Mouse (Mus musculus) stomach, postnatal 0 days (tissue): ENCODE measurements at regions not wholly inside any gene's neighbourhood (a gene's known extent, or its start where the extent isn't known, plus 50 kb on each side); places are given as distances from the start of the nearest gene placed in this dataset.

ENCODE experiments used
- ATAC-seq: fragments of 200-750 bp; cut with Nextera tagmentation; 2 replicates; pipeline ENCODE4 v1.8.0; 2017; ENCODE audit not compliant: low FRiP score, low TSS enrichment
- DNase-seq: peaks from one replicate; pipeline ENCODE4 v3.0.0-alpha.2; 2016; ENCODE audit warnings: low spot score
- H3K27ac ChIP-seq: fragments of 300-500 bp; sonication (generic); replicated peaks from 2 replicates; pipeline ENCODE4 v1.5.1; 2014; ENCODE audit warnings: mild to moderate bottlenecking, control low read depth
- H3K27me3 ChIP-seq: fragments of 300-500 bp; sonication (generic); 2 replicates; pipeline ENCODE4 v1.6.1; 2014; ENCODE audit warnings: low read length; ENCODE audit not compliant: control insufficient read depth, insufficient read depth
- H3K36me3 ChIP-seq: fragments of 300-500 bp; sonication (generic); 2 replicates; pipeline ENCODE4 v1.6.1; 2014; ENCODE audit warnings: low read length, mixed read lengths; ENCODE audit not compliant: control insufficient read depth, insufficient read depth
- H3K4me1 ChIP-seq: fragments of 300-500 bp; sonication (generic); replicated peaks from 2 replicates; pipeline ENCODE4 v1.6.1; 2014; ENCODE audit warnings: antibody characterized with exemption; ENCODE audit not compliant: control insufficient read depth, insufficient read depth
- H3K4me2 ChIP-seq: fragments of 300-500 bp; sonication (generic); replicated peaks from 2 replicates; pipeline ENCODE4 v1.6.1; 2014; ENCODE audit warnings: low read depth, mild to moderate bottlenecking, control low read depth, moderate library complexity
- H3K4me3 ChIP-seq: fragments of 300-500 bp; sonication (generic); 2 replicates; pipeline ENCODE4 v1.5.1; 2014; ENCODE audit warnings: low read depth, low read length, control low read depth
- H3K9ac ChIP-seq: fragments of 300-500 bp; sonication (generic); 2 replicates; pipeline ENCODE4 v1.6.1; 2014; ENCODE audit warnings: mild to moderate bottlenecking, low read length, control low read depth, mixed read lengths
- H3K9me3 ChIP-seq: fragments of 300-500 bp; sonication (generic); 2 replicates; pipeline ENCODE4 v1.6.1; 2016; ENCODE audit warnings: low read length; ENCODE audit not compliant: control insufficient read depth
- CTCF ChIP-seq: IDR thresholded peaks from 2 replicates; pipeline ENCODE4 v1.5.1; 2016; ENCODE audit warnings: antibody characterized with exemption, low read depth, mild to moderate bottlenecking, moderate library complexity
- EP300 ChIP-seq: optimal IDR thresholded peaks from 2 replicates; pipeline ENCODE3; 2016; ENCODE audit warnings: antibody characterized with exemption
- WGBS: fragments of 180-500 bp; shearing (Covaris S2); extraction: QIAGEN DNeasy Blood & Tissue Kit; methylation state at CpG from one replicate; pipeline ENCODE4 v1.1.7; 2014; 5-methylcytosine and 5-hydroxymethylcytosine counted together

DNA sequence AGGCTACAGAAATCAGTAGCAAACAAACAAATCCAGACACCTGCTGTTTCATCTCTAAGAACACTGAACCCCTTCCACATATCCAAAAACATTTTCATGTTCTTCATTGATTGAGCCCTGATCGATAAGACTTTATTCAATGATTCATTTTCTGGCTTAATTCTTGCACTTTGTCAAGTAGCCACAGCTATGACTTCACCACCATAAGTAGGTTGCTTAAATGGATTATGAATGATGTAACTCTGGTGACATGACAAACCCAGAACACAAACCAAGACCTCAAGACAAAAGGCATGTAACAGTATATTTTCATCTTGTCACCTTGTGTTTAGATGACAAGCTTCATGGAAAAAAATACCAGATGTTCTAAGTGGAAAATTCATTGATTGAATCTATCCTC lies 123.1 kb upstream of the Cd180 start:
- 72% methylated on average over 1 of the region's 1 CpGs for WGBS

GRCm38 (mm10) chr13:102573286-102573921 lies 120.0 kb upstream of the Cd180 start:
- WGBS = 73% methylated on average over 5 of the region's 5 CpGs
- Histone ChIP-seq H3K27ac (no peak overlapping the region), H3K27me3 (no peaks in the 10 kb centered on the region), H3K9ac (no peak overlapping the region), H3K9me3 (no peaks in the 10 kb centered on the region), H3K36me3 (no peaks in the 10 kb centered on the region), H3K4me1 (no peaks in the 10 kb centered on the region; the same call in 1 of the 2 replicates), H3K4me2 (no peak overlapping the region), H3K4me3 (no peak overlapping the region)
- no peak for ATAC-seq
- DNase-seq = no peak
- TF ChIP-seq CTCF = no peak
- TF ChIP-seq EP300 = no peak

More for the DNA sequence above, 123.1 kb upstream of the Cd180 start:
- Histone ChIP-seq H3K4me3 (no peak overlapping the region), H3K27me3 (no peaks in the 10 kb centered on the region), H3K27ac (no peak overlapping the region), H3K9me3 (no peaks in the 10 kb centered on the region), H3K4me2 (no peak overlapping the region), H3K36me3 (no peaks in the 10 kb centered on the region), H3K4me1 (no peaks in the 10 kb centered on the region; the same call in 1 of the 2 replicates), H3K9ac (no peak overlapping the region)
- ATAC-seq (no peak), DNase-seq (no peak)
- TF ChIP-seq EP300 (no peak), CTCF (no peak)

DNA sequence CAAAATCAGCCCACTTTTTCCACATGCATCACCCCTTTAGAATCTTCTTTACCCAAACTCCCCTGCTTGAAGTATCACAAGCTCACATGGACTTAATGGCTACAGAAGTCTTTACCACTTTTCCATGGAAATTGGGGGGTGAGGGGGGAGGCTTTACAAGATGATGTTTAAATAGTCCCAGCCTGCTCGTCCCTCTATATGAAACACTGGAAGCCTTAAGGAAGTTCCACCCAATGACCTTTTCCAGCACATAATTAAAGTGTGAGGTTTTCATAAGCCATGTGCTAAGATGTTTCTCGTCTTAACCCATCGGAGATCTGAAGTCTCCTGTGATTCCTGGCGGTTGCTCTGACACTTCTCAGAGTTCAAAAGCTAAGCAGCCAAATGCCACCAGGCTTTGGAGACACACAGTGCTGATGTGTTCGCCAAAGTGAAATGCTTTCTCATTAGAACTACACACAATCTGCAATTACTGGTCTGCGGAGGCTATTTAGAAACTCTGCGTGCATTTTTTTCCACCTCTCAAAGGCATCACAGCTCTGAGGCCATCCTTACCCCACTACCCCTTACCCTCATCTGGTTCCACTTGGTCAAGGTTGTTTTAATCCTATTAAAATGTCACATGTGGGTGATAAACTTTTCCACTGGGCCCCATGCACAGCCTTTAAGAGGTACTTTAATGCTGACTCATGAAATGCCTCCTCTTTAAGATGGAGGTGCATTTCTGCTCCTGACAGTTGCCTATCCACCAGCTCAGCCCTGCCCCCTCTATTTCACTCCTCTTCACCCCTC lies 116.3 kb upstream of the Cd180 start:
- DNase-seq (no peak), ATAC-seq (no peak)
- Histone ChIP-seq H3K4me2 (no peak overlapping the region), H3K27ac (no peak overlapping the region), H3K36me3 (no peaks in the 10 kb centered on the region), H3K4me1 (no peaks in the 10 kb centered on the region; the same call in 1 of the 2 replicates), H3K4me3 (no peak overlapping the region), H3K9me3 (no peaks in the 10 kb centered on the region), H3K9ac (no peak overlapping the region), H3K27me3 (no peaks in the 10 kb centered on the region)
- no peak for TF ChIP-seq EP300
- TF ChIP-seq CTCF = no peak
- 71% methylated on average over 7 of the region's 7 CpGs for WGBS

GRCm38 (mm10) chr13:102578811-102579210 lies 114.5 kb upstream of the Cd180 start:
- Histone ChIP-seq H3K27me3 (no peaks in the 10 kb centered on the region), H3K27ac (no peak overlapping the region), H3K4me2 (no peak overlapping the region), H3K4me3 (no peak overlapping the region), H3K36me3 (no peaks in the 10 kb centered on the region), H3K4me1 (no peaks in the 10 kb centered on the region), H3K9ac (no peak overlapping the region), H3K9me3 (no peaks in the 10 kb centered on the region)
- no peak for DNase-seq
- 74% methylated on average over 2 of the region's 2 CpGs for WGBS
- TF ChIP-seq EP300 (no peak), CTCF (no peak)
- no peak for ATAC-seq

DNA sequence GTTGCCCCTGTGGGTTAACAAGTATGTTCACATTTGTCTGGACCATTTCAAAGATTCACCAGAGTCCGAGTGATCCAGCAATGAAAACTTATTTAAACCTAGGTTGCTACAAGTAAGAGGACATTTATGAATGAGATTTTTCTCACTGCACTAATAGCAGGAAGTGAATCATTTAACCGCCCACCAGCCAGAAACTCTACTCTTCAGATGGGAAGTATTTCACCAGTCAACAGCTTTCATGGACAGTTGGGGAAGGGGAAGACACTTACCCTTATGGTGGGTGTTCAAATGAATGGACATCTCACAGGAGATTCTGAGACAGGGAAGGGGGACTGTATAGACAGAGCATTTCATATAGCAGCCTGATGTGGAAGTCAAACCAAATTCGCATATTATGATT lies 113.7 kb upstream of the Cd180 start:
- H3K4me3 ChIP-seq = no peak overlapping the region
- H3K36me3 ChIP-seq = no peaks in the 10 kb centered on the region
- no peak overlapping the region for H3K4me2 ChIP-seq
- DNase-seq (no peak), ATAC-seq (no peak)
- no peaks in the 10 kb centered on the region for H3K27me3 ChIP-seq
- no peaks in the 10 kb centered on the region for H3K9me3 ChIP-seq
- TF ChIP-seq EP300 = no peak
- no peak overlapping the region for H3K27ac ChIP-seq
- WGBS = 86% methylated on average over 3 of the region's 3 CpGs
- H3K4me1 ChIP-seq = no peaks in the 10 kb centered on the region
- H3K9ac ChIP-seq = no peak overlapping the region
